Mouse (Mus musculus) thymus, adult 2 months (tissue): ENCODE data around the gene Pxdn.

Source experiments
- CTCF ChIP-seq: fragments of 200-500 bp; IDR thresholded peaks from 2 replicates; pipeline ENCODE4 v1.5.1; 2012; ENCODE audit warnings: mild to moderate bottlenecking, control low read depth, low read length, moderate library complexity, borderline replicate concordance; ENCODE audit not compliant: control insufficient read depth, poor library complexity, insufficient read depth; ENCODE audit errors: extremely low read depth
- POLR2A ChIP-seq: fragments of 200-500 bp; IDR thresholded peaks from 2 replicates; pipeline ENCODE4 v1.6.1; 2012; ENCODE audit warnings: mild to moderate bottlenecking, low read length, control low read depth, moderate library complexity; ENCODE audit not compliant: control insufficient read depth, poor library complexity, insufficient read depth; ENCODE audit errors: extremely low read depth

DNA sequence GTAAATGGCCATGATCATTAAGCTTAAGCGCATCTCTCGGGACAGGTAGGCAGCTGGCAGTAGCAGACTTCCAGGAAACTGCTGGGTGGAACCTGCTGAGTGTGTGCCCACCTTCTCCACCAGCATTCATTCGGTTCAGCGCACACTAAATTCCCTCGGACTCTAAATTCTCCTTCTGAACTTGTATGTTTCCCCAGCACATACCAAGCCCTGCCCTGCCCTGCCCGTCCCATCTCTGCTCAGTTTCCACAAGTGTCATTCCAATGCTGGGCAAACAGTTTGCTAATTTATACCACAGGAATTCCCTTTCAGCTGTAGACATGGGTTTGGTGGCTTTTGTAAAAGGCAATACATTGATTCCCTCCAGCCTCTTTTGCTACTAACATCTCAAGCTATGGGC lies 27.6 kb downstream of the Pxdn start:
- no peak for TF ChIP-seq CTCF
- TF ChIP-seq POLR2A, result no peak
